In genomic region chr3:58882878-58883510, GRCm38 (mm10) we compare ENCODE assay signal across 9 mouse cellular contexts. TPM values are rescaled to one million over a fixed set of nuclear protein-coding genes. Genes with fewer than 3 reads are reported as not detected.
DNase-seq lines count a peak whose midpoint lies in the region; ATAC-seq and TF ChIP-seq lines count a peak whose summit lies in the region.
"Had no signal": no experiment of that assay in that cellular context is flagged by ENCODE, and none has a peak within 500 bp of the region (broad histone marks: within the 10 kb centered on the region; RNA-seq: fewer than 3 reads in every experiment).

No protein-coding gene starts in this region.

- DNase-seq in urinary bladder, adult 18-20 months (ENCODE audit: low spot score in 2 of 2) = peak; percentile 2 to 8
- no peak for DNase-seq in urinary bladder, postnatal 10 days (ENCODE audit: low spot score)
- no peak for DNase-seq in intestine, embryonic 14.5 days (ENCODE audit: low spot score)
- peak; percentile 21 for DNase-seq in stomach, postnatal 0 days (ENCODE audit: low spot score)
- DNase-seq in lung, postnatal 25 days (ENCODE audit: low spot score) = no peak
- DNase-seq in right cerebral cortex, adult 18-20 months = no peak
- DNase-seq: liver, embryonic 13.5 days had no signal

- peak overlapping the region; percentile 77 for H3K27ac ChIP-seq in brown adipose tissue, adult 24 weeks (replicated peaks; ENCODE audit: low read depth, low read length)
- 0 out of 2 replicates have a peak overlapping the region, but pooled peaks have one; percentile 22 for H3K27ac ChIP-seq in intestine, embryonic 14.5 days (ENCODE audit: low read depth)
- H3K27ac ChIP-seq in stomach, postnatal 0 days (replicated peaks) = no peak overlapping the region
- H3K27ac ChIP-seq: embryonic facial prominence, embryonic 15.5 days; liver, embryonic 13.5 days had no signal

- H3K4me1 ChIP-seq in brown adipose tissue, adult 24 weeks (ENCODE audit: control insufficient read depth, insufficient read depth, insufficient read length, low read length) = no peaks in the 10 kb centered on the region
- 0 out of 2 replicates have a peak, but pooled peaks cover 3% of the 10 kb centered on the region for H3K4me1 ChIP-seq in intestine, embryonic 14.5 days (replicated peaks; ENCODE audit: control insufficient read depth, insufficient read depth, low read length)
- no peaks in the 10 kb centered on the region for H3K4me1 ChIP-seq in stomach, postnatal 0 days (replicated peaks; ENCODE audit: control insufficient read depth, insufficient read depth)
- H3K4me1 ChIP-seq: embryonic facial prominence, embryonic 15.5 days; liver, embryonic 13.5 days had no signal

- H3K36me3 ChIP-seq in intestine, embryonic 14.5 days (ENCODE audit: control insufficient read depth, insufficient read depth, low read length) = no peaks in the 10 kb centered on the region
- H3K36me3 ChIP-seq in stomach, postnatal 0 days (ENCODE audit: control insufficient read depth, insufficient read depth, low read length) = no peaks in the 10 kb centered on the region
- H3K36me3 ChIP-seq: embryonic facial prominence, embryonic 15.5 days; liver, embryonic 13.5 days had no signal

- H3K4me2 ChIP-seq in intestine, embryonic 14.5 days (ENCODE audit: low read length) = no peak overlapping the region
- H3K4me2 ChIP-seq in stomach, postnatal 0 days (replicated peaks; ENCODE audit: low read depth) = no peak overlapping the region
- H3K4me2 ChIP-seq: embryonic facial prominence, embryonic 15.5 days; liver, embryonic 13.5 days had no signal

- WGBS in intestine, embryonic 14.5 days = 17% methylated on average over 8 of the region's 8 CpGs
- 14% methylated on average over 8 of the region's 8 CpGs for WGBS in stomach, postnatal 0 days

- no peak for TF ChIP-seq EP300 in stomach, postnatal 0 days (optimal IDR thresholded peaks at IDR 0.05)

- no peak overlapping the region for H3K9ac ChIP-seq in intestine, embryonic 14.5 days (ENCODE audit: low read length)
- no peak overlapping the region for H3K9ac ChIP-seq in stomach, postnatal 0 days (ENCODE audit: low read length)
- H3K9ac ChIP-seq: embryonic facial prominence, embryonic 15.5 days; liver, embryonic 13.5 days had no signal

- no peaks in the 10 kb centered on the region for H3K27me3 ChIP-seq in intestine, embryonic 14.5 days (replicated peaks; ENCODE audit: control insufficient read depth, insufficient read depth, low read length)
- no peaks in the 10 kb centered on the region for H3K27me3 ChIP-seq in stomach, postnatal 0 days (ENCODE audit: control insufficient read depth, insufficient read depth, low read length)
- H3K27me3 ChIP-seq: embryonic facial prominence, embryonic 15.5 days; liver, embryonic 13.5 days had no signal

- H3K4me3 ChIP-seq in brown adipose tissue, adult 24 weeks (ENCODE audit: insufficient read depth, low read depth, low read length) = no peak overlapping the region
- no peak overlapping the region for H3K4me3 ChIP-seq in intestine, embryonic 14.5 days (ENCODE audit: low read depth, low read length)
- H3K4me3 ChIP-seq in stomach, postnatal 0 days (ENCODE audit: low read depth, low read length) = no peak overlapping the region
- H3K4me3 ChIP-seq: embryonic facial prominence, embryonic 15.5 days; liver, embryonic 13.5 days had no signal

- no peak for TF ChIP-seq CTCF in stomach, postnatal 0 days (IDR thresholded peaks at IDR 0.05; ENCODE audit: low read depth)

- 0 out of 2 replicates have a peak, but pooled peaks have one; percentile 53 for ATAC-seq in intestine, embryonic 14.5 days (replicated peaks; ENCODE audit: low FRiP score, low TSS enrichment, low read depth)
- ATAC-seq in stomach, postnatal 0 days (ENCODE audit: low FRiP score, low TSS enrichment) = peak; percentile 90

- H3K9me3 ChIP-seq in intestine, embryonic 14.5 days (ENCODE audit: control insufficient read depth, low read length) = no peaks in the 10 kb centered on the region
- H3K9me3 ChIP-seq in stomach, postnatal 0 days (ENCODE audit: control insufficient read depth, low read length) = no peaks in the 10 kb centered on the region
- H3K9me3 ChIP-seq: embryonic facial prominence, embryonic 15.5 days; liver, embryonic 13.5 days had no signal

RNA-seq across cellular contexts. Expression of gene Clrn1, which starts 2.1 kb away (rescaled TPM):
- not detected in 2 replicates for polyA plus RNA-seq in brown adipose tissue, adult 24 weeks (2012; ENCODE audit: insufficient read depth, insufficient read length, missing spikeins)
- not detected in 2 replicates for polyA plus RNA-seq in intestine, embryonic 14.5 days (2014; fragmentation: Nextera tagmentation; extraction: Ambion mirVana)
- not detected in 2 replicates for polyA plus RNA-seq in stomach, postnatal 0 days (2015; fragmentation: Nextera tagmentation; extraction: Ambion mirVana)
- polyA plus RNA-seq: liver, embryonic 13.5 days had no signal

Comparison
In these comparisons a context has a peak if more than half of its experiments do, and no peak if none do; other contexts are left out.
1. DNase-seq: peak in urinary bladder, adult 18-20 months (2 of 2) and stomach, postnatal 0 days (single experiment); none in urinary bladder, postnatal 10 days (single experiment), intestine, embryonic 14.5 days (single experiment), lung, postnatal 25 days (single experiment) and right cerebral cortex, adult 18-20 months (single experiment).